Mouse (Mus musculus): Measurements from ENCODE around the gene Gdf7. TPM values are rescaled to one million over a fixed set of nuclear protein-coding genes. Genes with fewer than 3 reads are reported as not detected.

Gene Gdf7
- polyA plus RNA-seq, 1 experiment: not detected

- Histone ChIP-seq H3K27me3 (ENCODE audit: control insufficient read depth) (peaks cover 91% of the 10 kb centered on the region), H3K36me3 (ENCODE audit: control insufficient read depth) (no peaks in the 10 kb centered on the region), H3K4me3 (replicated peaks) (no peak overlapping the region), H3K4me1 (ENCODE audit: control insufficient read depth) (no peaks in the 10 kb centered on the region), H3K9me3 (ENCODE audit: control insufficient read depth, low read length) (peaks cover 4% of the 10 kb centered on the region; the same call in 1 of the 2 replicates)
- no peak for TF ChIP-seq GATA1 (IDR thresholded peaks at IDR 0.05; ENCODE audit: low read length)
- no peak for TF ChIP-seq TAL1 (IDR thresholded peaks at IDR 0.05; ENCODE audit: low read length)
Measured at GRCm38 (mm10) chr12:8301011-8301814, 541 bp downstream of the Gdf7 start.

- TF ChIP-seq GATA1 (IDR thresholded peaks at IDR 0.05; ENCODE audit: low read length) (no peak), TAL1 (IDR thresholded peaks at IDR 0.05; ENCODE audit: low read length) (no peak)
- Histone ChIP-seq H3K27me3 (ENCODE audit: control insufficient read depth) (peaks cover 95% of the 10 kb centered on the region), H3K36me3 (ENCODE audit: control insufficient read depth) (no peaks in the 10 kb centered on the region), H3K4me1 (ENCODE audit: control insufficient read depth) (no peaks in the 10 kb centered on the region), H3K4me3 (replicated peaks) (no peak overlapping the region), H3K9me3 (ENCODE audit: control insufficient read depth, low read length) (peaks cover 4% of the 10 kb centered on the region; the same call in 1 of the 2 replicates)
Measured at GRCm38 (mm10) chr12:8300521-8300920, 1.2 kb downstream of the Gdf7 start.

GRCm38 (mm10) chr12:8300111-8300480 lies 1.7 kb downstream of the Gdf7 start:
- TF ChIP-seq TAL1 (IDR thresholded peaks at IDR 0.05; ENCODE audit: low read length): no peak
- no peak for TF ChIP-seq GATA1 (IDR thresholded peaks at IDR 0.05; ENCODE audit: low read length)
- peaks cover 95% of the 10 kb centered on the region for H3K27me3 ChIP-seq (ENCODE audit: control insufficient read depth)
- no peak overlapping the region for H3K4me3 ChIP-seq (replicated peaks)
- no peaks in the 10 kb centered on the region for H3K36me3 ChIP-seq (ENCODE audit: control insufficient read depth)
- H3K4me1 ChIP-seq (ENCODE audit: control insufficient read depth): no peaks in the 10 kb centered on the region
- peaks cover 4% of the 10 kb centered on the region; the same call in 1 of the 2 replicates for H3K9me3 ChIP-seq (ENCODE audit: control insufficient read depth, low read length)

- no peak overlapping the region for H3K4me3 ChIP-seq (replicated peaks)
- H3K9me3 ChIP-seq (ENCODE audit: control insufficient read depth, low read length): peaks cover 4% of the 10 kb centered on the region; the same call in 1 of the 2 replicates
- no peaks in the 10 kb centered on the region for H3K4me1 ChIP-seq (ENCODE audit: control insufficient read depth)
- no peaks in the 10 kb centered on the region for H3K36me3 ChIP-seq (ENCODE audit: control insufficient read depth)
- TF ChIP-seq TAL1 (IDR thresholded peaks at IDR 0.05; ENCODE audit: low read length) (no peak), GATA1 (IDR thresholded peaks at IDR 0.05; ENCODE audit: low read length) (no peak)
- H3K27me3 ChIP-seq (ENCODE audit: control insufficient read depth): peaks cover 95% of the 10 kb centered on the region
Measured at GRCm38 (mm10) chr12:8299143-8300110, 2.3 kb downstream of the Gdf7 start.

GRCm38 (mm10) chr12:8298361-8299142 lies 3.2 kb downstream of the Gdf7 start:
- TF ChIP-seq GATA1 (IDR thresholded peaks at IDR 0.05; ENCODE audit: low read length) (no peak), TAL1 (IDR thresholded peaks at IDR 0.05; ENCODE audit: low read length) (no peak)
- Histone ChIP-seq H3K4me1 (ENCODE audit: control insufficient read depth) (no peaks in the 10 kb centered on the region), H3K27me3 (ENCODE audit: control insufficient read depth) (peaks cover 87% of the 10 kb centered on the region)

GRCm38 (mm10) chr12:8297586-8298214 lies 4.1 kb downstream of the Gdf7 start:
- Histone ChIP-seq H3K9me3 (ENCODE audit: control insufficient read depth, low read length) (peaks cover 4% of the 10 kb centered on the region; the same call in 1 of the 2 replicates), H3K4me3 (replicated peaks) (no peak overlapping the region), H3K36me3 (ENCODE audit: control insufficient read depth) (no peaks in the 10 kb centered on the region), H3K4me1 (ENCODE audit: control insufficient read depth) (no peaks in the 10 kb centered on the region), H3K27me3 (ENCODE audit: control insufficient read depth) (peaks cover 78% of the 10 kb centered on the region)
- TF ChIP-seq TAL1 (IDR thresholded peaks at IDR 0.05; ENCODE audit: low read length) (no peak), GATA1 (IDR thresholded peaks at IDR 0.05; ENCODE audit: low read length) (no peak)

More at GRCm38 (mm10) chr12:8298361-8299142, 3.2 kb downstream of the Gdf7 start:
- Histone ChIP-seq H3K36me3 (ENCODE audit: control insufficient read depth) (no peaks in the 10 kb centered on the region), H3K4me3 (replicated peaks) (no peak overlapping the region), H3K9me3 (ENCODE audit: control insufficient read depth, low read length) (peaks cover 4% of the 10 kb centered on the region; the same call in 1 of the 2 replicates)

- peaks cover 4% of the 10 kb centered on the region; the same call in 1 of the 2 replicates for H3K9me3 ChIP-seq (ENCODE audit: control insufficient read depth, low read length)
- H3K4me1 ChIP-seq (ENCODE audit: control insufficient read depth): no peaks in the 10 kb centered on the region
- peaks cover 63% of the 10 kb centered on the region for H3K27me3 ChIP-seq (ENCODE audit: control insufficient read depth)
- no peak overlapping the region for H3K4me3 ChIP-seq (replicated peaks)
- H3K36me3 ChIP-seq (ENCODE audit: control insufficient read depth): no peaks in the 10 kb centered on the region
- TF ChIP-seq TAL1 (IDR thresholded peaks at IDR 0.05; ENCODE audit: low read length) (no peak), GATA1 (IDR thresholded peaks at IDR 0.05; ENCODE audit: low read length) (no peak)
Measured at GRCm38 (mm10) chr12:8296154-8296553, 5.6 kb downstream of the Gdf7 start.
